Mouse (Mus musculus) midbrain, embryonic 12.5 days (tissue): Measurements from ENCODE around the gene 9130213A22Rik. TPM values are rescaled to one million over a fixed set of nuclear protein-coding genes. Genes with fewer than 3 reads are reported as not detected.
A peak's percentile ranks its signal among the peaks of the same experiment; 100 is the strongest.

Experiments
- ATAC-seq: fragments of 200-750 bp; cut with Nextera tagmentation; 2 replicates; pipeline ENCODE4 v1.8.0; 2017; ENCODE audit warnings: low read depth, moderate TSS enrichment, moderate library complexity; ENCODE audit not compliant: low FRiP score
- H3K27ac ChIP-seq: fragments of 300-500 bp; sonication (generic); replicated peaks from 2 replicates; pipeline ENCODE4 v1.5.1; 2016; ENCODE audit warnings: mild to moderate bottlenecking
- H3K27me3 ChIP-seq: fragments of 300-500 bp; sonication (generic); 2 replicates; pipeline ENCODE4 v1.6.1; 2016; ENCODE audit warnings: mild to moderate bottlenecking
- H3K36me3 ChIP-seq: fragments of 300-500 bp; sonication (generic); 2 replicates; pipeline ENCODE4 v1.6.1; 2016
- H3K4me1 ChIP-seq: fragments of 300-500 bp; sonication (generic); 2 replicates; pipeline ENCODE4 v1.6.1; 2016
- H3K4me2 ChIP-seq: fragments of 300-500 bp; sonication (generic); replicated peaks from 2 replicates; pipeline ENCODE4 v1.6.1; 2016; ENCODE audit warnings: mild to moderate bottlenecking, moderate library complexity
- H3K4me3 ChIP-seq: fragments of 300-500 bp; sonication (generic); 2 replicates; pipeline ENCODE4 v1.5.1; 2016; ENCODE audit warnings: mild to moderate bottlenecking
- H3K9ac ChIP-seq: fragments of 300-500 bp; sonication (generic); replicated peaks from 2 replicates; pipeline ENCODE4 v1.6.1; 2016; ENCODE audit warnings: mild to moderate bottlenecking, moderate library complexity
- H3K9me3 ChIP-seq: fragments of 300-500 bp; sonication (generic); 2 replicates; pipeline ENCODE4 v1.6.1; 2016; ENCODE audit warnings: mild to moderate bottlenecking
- WGBS: fragments of 180-500 bp; shearing (Covaris S2); methylation state at CpG from one replicate; pipeline ENCODE4 v1.1.7; 2016; 5-methylcytosine and 5-hydroxymethylcytosine counted together
- polyA plus RNA-seq: library from polyadenylated mRNA; unstranded; fragments of >200 nt; fragmentation: Nextera tagmentation; extraction: Ambion mirVana; gene quantifications from 2 replicates; pipeline ENCODE4 v1.2.1, GENCODE M21; 2016

Gene 9130213A22Rik
- polyA plus RNA-seq, 1 experiment from 2014 or later = 0.29 TPM

DNA sequence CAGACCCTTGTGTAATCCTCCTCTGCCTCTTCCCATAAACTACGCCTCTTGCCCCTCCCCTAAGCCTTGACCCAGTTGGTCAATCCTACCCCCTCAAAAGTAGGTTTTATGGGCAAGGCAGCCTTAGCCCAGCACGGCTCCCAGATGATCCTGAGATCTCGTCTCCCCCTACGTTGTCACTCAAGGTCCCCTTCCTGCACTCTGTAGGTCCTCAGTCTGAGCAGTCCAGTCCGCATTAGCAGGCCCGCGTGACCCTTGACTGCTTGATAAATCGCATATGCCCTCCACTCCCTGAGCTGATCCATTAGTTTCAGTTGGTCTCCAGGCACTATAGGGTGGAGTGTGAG is 12.2 kb upstream of the 9130213A22Rik start:
- H3K36me3 ChIP-seq = no peaks in the 10 kb centered on the region
- WGBS = 26% methylated on average over 8 of the region's 8 CpGs
- H3K27me3 ChIP-seq = peaks cover 39% of the 10 kb centered on the region
- peak overlapping the region; percentile 45 for H3K4me3 ChIP-seq
- peaks cover 12% of the 10 kb centered on the region; the same call in 1 of the 2 replicates for H3K4me1 ChIP-seq
- peak overlapping the region; percentile 67 for H3K4me2 ChIP-seq
- no peak overlapping the region for H3K27ac ChIP-seq
- ATAC-seq = no peak
- peak overlapping the region; percentile 44; the same call in 1 of the 2 replicates for H3K9ac ChIP-seq
- no peaks in the 10 kb centered on the region for H3K9me3 ChIP-seq

DNA sequence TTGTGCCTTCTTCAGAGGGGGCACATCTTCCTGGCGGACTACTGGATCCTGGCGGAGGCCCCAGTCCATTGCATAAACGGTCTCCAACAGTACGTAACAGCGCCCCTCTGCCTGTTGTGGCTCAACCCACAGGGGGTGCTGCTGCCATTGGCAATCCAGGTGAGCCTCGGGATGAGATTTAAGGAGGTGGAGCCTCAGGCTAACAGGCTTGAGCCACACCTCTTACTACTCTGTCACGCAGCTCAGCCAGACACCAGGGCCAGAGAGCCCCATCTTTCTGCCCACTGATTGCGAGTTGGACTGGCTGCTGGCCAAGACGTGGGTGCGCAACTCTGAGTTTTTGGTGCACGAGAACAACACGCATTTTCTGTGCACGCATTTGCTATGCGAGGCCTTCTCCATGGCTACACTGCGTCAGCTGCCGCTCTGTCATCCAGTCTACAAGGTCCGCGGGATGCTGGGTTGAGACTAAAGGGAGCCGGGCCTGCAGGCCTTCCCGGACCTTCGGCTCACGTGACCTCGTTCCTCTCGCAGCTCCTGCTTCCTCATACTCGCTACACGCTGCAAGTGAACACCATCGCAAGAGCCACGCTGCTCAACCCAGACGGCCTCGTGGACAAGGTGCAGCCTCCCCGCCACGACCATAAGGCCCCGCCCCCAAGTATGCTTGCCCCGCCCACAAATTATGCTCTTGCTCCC is 11.7 kb upstream of the 9130213A22Rik start:
- H3K9ac ChIP-seq = peak overlapping the region; percentile 44; the same call in 1 of the 2 replicates
- peak overlapping the region; percentile 45 for H3K4me3 ChIP-seq
- under 1% methylated on average over 34 of the region's 34 CpGs for WGBS
- peak overlapping the region; percentile 15; the same call in 1 of the 2 replicates for H3K27ac ChIP-seq
- peaks cover 44% of the 10 kb centered on the region for H3K27me3 ChIP-seq
- peaks cover 12% of the 10 kb centered on the region; the same call in 1 of the 2 replicates for H3K4me1 ChIP-seq
- no peaks in the 10 kb centered on the region for H3K36me3 ChIP-seq
- H3K9me3 ChIP-seq = no peaks in the 10 kb centered on the region
- peak overlapping the region; percentile 67 for H3K4me2 ChIP-seq
- ATAC-seq = peak; percentile 68; the same call in 1 of the 2 replicates

GRCm38 (mm10) chr11:69133566-69133922 is 11.2 kb upstream of the 9130213A22Rik start:
- Histone ChIP-seq H3K9ac (no peak overlapping the region), H3K27me3 (peaks cover 44% of the 10 kb centered on the region), H3K9me3 (no peaks in the 10 kb centered on the region), H3K4me3 (peak overlapping the region; percentile 45), H3K27ac (no peak overlapping the region), H3K4me1 (peaks cover 12% of the 10 kb centered on the region; the same call in 1 of the 2 replicates), H3K36me3 (no peaks in the 10 kb centered on the region), H3K4me2 (peak overlapping the region; percentile 67)
- no peak for ATAC-seq
- 13% methylated on average over 5 of the region's 5 CpGs for WGBS

DNA sequence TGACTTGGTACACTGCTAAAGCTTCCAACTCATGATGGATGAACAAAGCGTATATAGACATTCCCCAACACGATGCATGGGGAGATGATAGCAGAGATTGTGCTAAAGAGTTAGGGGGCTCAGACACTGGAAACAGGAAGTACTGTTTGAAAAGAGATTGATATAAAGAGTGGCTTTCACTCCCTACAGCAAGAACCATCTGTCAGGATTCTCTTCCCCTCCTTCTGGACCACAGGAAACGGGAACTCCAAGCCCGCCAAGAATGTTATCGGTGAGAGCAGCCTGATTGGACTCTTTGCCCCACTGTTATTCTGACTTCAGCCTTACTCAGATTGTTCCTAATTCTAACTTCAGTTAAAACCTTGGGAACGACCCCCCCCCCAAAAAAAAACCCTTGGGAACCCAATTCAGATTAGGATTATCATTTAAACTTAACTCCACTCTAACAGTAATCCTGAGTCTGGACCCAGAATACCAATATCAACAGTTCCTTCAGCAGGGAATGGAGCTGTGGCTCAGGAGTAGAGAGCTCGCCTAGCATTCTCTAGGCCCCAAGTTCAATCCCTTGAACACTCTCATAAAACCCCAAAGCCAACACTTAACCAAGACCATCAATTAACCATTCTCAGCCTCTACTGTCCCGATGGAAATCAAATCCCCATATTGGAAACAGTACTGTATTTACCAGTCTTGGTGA is 6.2 kb upstream of the 9130213A22Rik start:
- no peak for ATAC-seq
- Histone ChIP-seq H3K9me3 (no peaks in the 10 kb centered on the region), H3K27ac (no peak overlapping the region), H3K4me1 (peaks cover 10% of the 10 kb centered on the region; the same call in 1 of the 2 replicates), H3K4me2 (no peak overlapping the region), H3K9ac (no peak overlapping the region), H3K4me3 (no peak overlapping the region), H3K27me3 (peaks cover 56% of the 10 kb centered on the region), H3K36me3 (no peaks in the 10 kb centered on the region)
- WGBS = 80% methylated on average over 8 of the region's 8 CpGs

GRCm38 (mm10) chr11:69126706-69127095 is 4.3 kb upstream of the 9130213A22Rik start:
- 61% methylated on average over 2 of the region's 2 CpGs for WGBS
- Histone ChIP-seq H3K9me3 (no peaks in the 10 kb centered on the region), H3K36me3 (no peaks in the 10 kb centered on the region), H3K9ac (no peak overlapping the region), H3K4me2 (peak overlapping the region; percentile 77; the same call in 1 of the 2 replicates), H3K4me3 (no peak overlapping the region), H3K4me1 (peaks cover 17% of the 10 kb centered on the region), H3K27me3 (peaks cover 46% of the 10 kb centered on the region), H3K27ac (no peak overlapping the region)
- ATAC-seq = no peak

GRCm38 (mm10) chr11:69125919-69126705 is 3.7 kb upstream of the 9130213A22Rik start:
- no peak overlapping the region for H3K27ac ChIP-seq
- WGBS = 9% methylated on average over 20 of the region's 20 CpGs

GRCm38 (mm10) chr11:69125852-69125918 is 3.3 kb upstream of the 9130213A22Rik start, which contains the start of gene Aloxe3:
TSS of gene Aloxe3 (plus strand) at chr11:69125896.
- WGBS = 9% methylated on average over 3 of the region's 3 CpGs
- Histone ChIP-seq H3K36me3 (no peaks in the 10 kb centered on the region), H3K9me3 (no peaks in the 10 kb centered on the region), H3K27ac (no peak within 1 kb of the TSS; the same call in 1 of the 2 replicates), H3K4me3 (peak within 1 kb of the TSS; percentile 54), H3K27me3 (peaks cover 56% of the 10 kb centered on the region), H3K4me2 (peak within 1 kb of the TSS; percentile 77), H3K4me1 (peaks cover 27% of the 10 kb centered on the region), H3K9ac (peak within 1 kb of the TSS; percentile 52)
- no peak for ATAC-seq

More at GRCm38 (mm10) chr11:69125919-69126705, 3.7 kb upstream of the 9130213A22Rik start:
- Histone ChIP-seq H3K4me3 (peak overlapping the region; percentile 54), H3K27me3 (peaks cover 52% of the 10 kb centered on the region), H3K9ac (peak overlapping the region; percentile 52), H3K4me2 (peak overlapping the region; percentile 77), H3K9me3 (no peaks in the 10 kb centered on the region), H3K36me3 (no peaks in the 10 kb centered on the region), H3K4me1 (peaks cover 22% of the 10 kb centered on the region)
- ATAC-seq = no peak

GRCm38 (mm10) chr11:69125041-69125851 is 2.9 kb upstream of the 9130213A22Rik start:
- WGBS = under 1% methylated on average over 24 of the region's 24 CpGs
- ATAC-seq = peak; percentile 2; the same call in 1 of the 2 replicates

GRCm38 (mm10) chr11:69124498-69124847 is 2.1 kb upstream of the 9130213A22Rik start:
- no peak overlapping the region for H3K9ac ChIP-seq
- H3K4me2 ChIP-seq = peak overlapping the region; percentile 92
- H3K36me3 ChIP-seq = no peaks in the 10 kb centered on the region
- H3K27me3 ChIP-seq = peaks cover 59% of the 10 kb centered on the region
- no peak overlapping the region for H3K27ac ChIP-seq
- peaks cover 38% of the 10 kb centered on the region for H3K4me1 ChIP-seq
- H3K9me3 ChIP-seq = no peaks in the 10 kb centered on the region
- peak overlapping the region; percentile 77 for H3K4me3 ChIP-seq
- WGBS = 0% methylated on average over 3 of the region's 3 CpGs
- peak; percentile 39; the same call in 1 of the 2 replicates for ATAC-seq

More at GRCm38 (mm10) chr11:69125041-69125851, 2.9 kb upstream of the 9130213A22Rik start:
- peak overlapping the region; percentile 54 for H3K4me3 ChIP-seq
- H3K9ac ChIP-seq = peak overlapping the region; percentile 52
- H3K27me3 ChIP-seq = peaks cover 59% of the 10 kb centered on the region
- H3K27ac ChIP-seq = no peak overlapping the region; the same call in 1 of the 2 replicates
- peak overlapping the region; percentile 77 for H3K4me2 ChIP-seq
- H3K36me3 ChIP-seq = no peaks in the 10 kb centered on the region
- no peaks in the 10 kb centered on the region for H3K9me3 ChIP-seq
- H3K4me1 ChIP-seq = peaks cover 31% of the 10 kb centered on the region

DNA sequence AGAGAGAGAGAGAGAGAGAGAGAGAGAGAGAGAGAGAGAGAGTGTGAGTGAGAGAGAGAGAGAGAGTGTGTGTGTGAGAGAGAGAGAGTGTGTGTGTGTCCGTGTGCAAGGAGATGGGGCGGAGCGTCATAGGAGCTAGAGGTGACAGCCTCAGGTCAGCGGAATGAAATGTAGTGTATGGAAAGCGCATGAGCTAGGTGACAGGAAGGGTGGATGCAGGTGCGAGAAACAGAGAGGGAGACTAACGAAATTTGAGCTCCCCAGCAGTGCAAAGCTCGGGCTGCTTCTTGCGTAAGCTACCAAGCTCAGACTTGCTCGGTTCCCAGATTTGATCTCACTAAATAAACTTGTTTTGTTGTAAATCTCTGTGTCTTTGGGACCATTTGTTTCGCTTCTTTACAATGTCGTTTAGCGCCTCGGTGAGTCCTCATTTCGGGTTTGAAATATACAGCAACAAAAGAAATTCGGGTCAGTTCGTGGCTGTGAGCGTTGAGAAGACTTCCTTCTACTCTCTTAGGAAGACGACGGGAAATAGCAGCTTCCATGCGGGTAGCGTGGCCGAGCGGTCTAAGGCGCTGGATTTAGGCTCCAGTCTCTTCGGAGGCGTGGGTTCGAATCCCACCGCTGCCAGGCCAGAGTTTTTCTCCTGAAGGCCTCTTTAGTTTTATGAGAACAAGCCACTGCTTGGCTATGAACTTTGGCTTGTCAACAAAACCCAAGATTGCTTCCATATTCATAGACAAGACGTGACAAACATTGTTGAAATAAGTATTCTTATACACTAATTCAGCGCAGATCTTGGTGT is 1.5 kb upstream of the 9130213A22Rik start:
- no peaks in the 10 kb centered on the region for H3K9me3 ChIP-seq
- H3K36me3 ChIP-seq = no peaks in the 10 kb centered on the region
- peak overlapping the region; percentile 77 for H3K4me3 ChIP-seq
- under 1% methylated on average over 31 of the region's 31 CpGs for WGBS
- H3K27ac ChIP-seq = peak overlapping the region; percentile 73
- peak overlapping the region; percentile 92 for H3K4me2 ChIP-seq
- H3K9ac ChIP-seq = peak overlapping the region; percentile 58; the same call in 1 of the 2 replicates
- H3K4me1 ChIP-seq = peaks cover 44% of the 10 kb centered on the region
- peaks cover 60% of the 10 kb centered on the region for H3K27me3 ChIP-seq
- ATAC-seq = peak; percentile 53
